Mouse (Mus musculus): Measurements from ENCODE around the gene Ghrhr. TPM values are rescaled to one million over a fixed set of nuclear protein-coding genes. Genes with fewer than 3 reads are reported as not detected.

Ghrhr gene
- not detected in 2 replicates for polyA plus RNA-seq (2014; fragmentation: Nextera tagmentation; extraction: Ambion mirVana)

GRCm38 (mm10) chr6:55376076-55376475, at the start of gene Ghrhr:
Gene Ghrhr, plus strand, starts transcription at chr6:55376295.
- H3K27me3 ChIP-seq (ENCODE audit: control insufficient read depth, insufficient read depth, low read length) = no peaks in the 10 kb centered on the region
- WGBS = 80% methylated on average over 6 of the region's 6 CpGs
- no peak within 1 kb of the TSS for H3K9ac ChIP-seq (ENCODE audit: low read length)
- no peak within 1 kb of the TSS for H3K4me2 ChIP-seq
- ATAC-seq (ENCODE audit: low FRiP score) = no peak
- no peaks in the 10 kb centered on the region for H3K4me1 ChIP-seq (ENCODE audit: control insufficient read depth, insufficient read depth, low read length)
- no peak within 1 kb of the TSS for H3K27ac ChIP-seq (ENCODE audit: low read depth, low read length)
- H3K4me3 ChIP-seq (ENCODE audit: low read depth, low read length) = no peak within 1 kb of the TSS
- no peaks in the 10 kb centered on the region for H3K36me3 ChIP-seq (ENCODE audit: control insufficient read depth, insufficient read depth, low read length)
- no peaks in the 10 kb centered on the region for H3K9me3 ChIP-seq (ENCODE audit: control insufficient read depth, low read length)
- no peak for DNase-seq (ENCODE audit: low spot score, missing footprints)

GRCm38 (mm10) chr6:55326299-55326698, 49.8 kb upstream of the Ghrhr start:
- no peak overlapping the region for H3K27ac ChIP-seq (ENCODE audit: low read depth, low read length)
- no peaks in the 10 kb centered on the region for H3K27me3 ChIP-seq (ENCODE audit: control insufficient read depth, insufficient read depth, low read length)
- H3K4me1 ChIP-seq (ENCODE audit: control insufficient read depth, insufficient read depth, low read length) = no peaks in the 10 kb centered on the region
- ATAC-seq (ENCODE audit: low FRiP score) (no peak), DNase-seq (ENCODE audit: low spot score, missing footprints) (no peak)
- no peak overlapping the region for H3K4me2 ChIP-seq
- H3K9me3 ChIP-seq (ENCODE audit: control insufficient read depth, low read length) = no peaks in the 10 kb centered on the region
- no peak overlapping the region for H3K9ac ChIP-seq (ENCODE audit: low read length)
- no peak overlapping the region for H3K4me3 ChIP-seq (ENCODE audit: low read depth, low read length)
- no peaks in the 10 kb centered on the region for H3K36me3 ChIP-seq (ENCODE audit: control insufficient read depth, insufficient read depth, low read length)
- WGBS = 75% methylated on average over 4 of the region's 4 CpGs

GRCm38 (mm10) chr6:55327326-55327725, 48.8 kb upstream of the Ghrhr start:
- WGBS = 88% methylated on average over 13 of the region's 13 CpGs
- Histone ChIP-seq H3K36me3 (ENCODE audit: control insufficient read depth, insufficient read depth, low read length) (no peaks in the 10 kb centered on the region), H3K4me2 (no peak overlapping the region), H3K9me3 (ENCODE audit: control insufficient read depth, low read length) (no peaks in the 10 kb centered on the region), H3K9ac (ENCODE audit: low read length) (no peak overlapping the region), H3K27me3 (ENCODE audit: control insufficient read depth, insufficient read depth, low read length) (no peaks in the 10 kb centered on the region), H3K27ac (ENCODE audit: low read depth, low read length) (no peak overlapping the region), H3K4me3 (ENCODE audit: low read depth, low read length) (no peak overlapping the region), H3K4me1 (ENCODE audit: control insufficient read depth, insufficient read depth, low read length) (no peaks in the 10 kb centered on the region)
- ATAC-seq (ENCODE audit: low FRiP score) (no peak), DNase-seq (ENCODE audit: low spot score, missing footprints) (no peak)

GRCm38 (mm10) chr6:55328179-55328578, 47.9 kb upstream of the Ghrhr start:
- whole genome bisulfite sequencing = 86% methylated on average over 4 of the region's 4 CpGs
- Histone ChIP-seq H3K36me3 (ENCODE audit: control insufficient read depth, insufficient read depth, low read length) (no peaks in the 10 kb centered on the region), H3K4me2 (no peak overlapping the region)

GRCm38 (mm10) chr6:55331315-55331714, 44.8 kb upstream of the Ghrhr start:
- no peak overlapping the region for H3K4me2 ChIP-seq
- DNase-seq (ENCODE audit: low spot score, missing footprints) (no peak), ATAC-seq (ENCODE audit: low FRiP score) (no peak)
- H3K36me3 ChIP-seq (ENCODE audit: control insufficient read depth, insufficient read depth, low read length) = no peaks in the 10 kb centered on the region
- H3K4me3 ChIP-seq (ENCODE audit: low read depth, low read length) = no peak overlapping the region
- H3K4me1 ChIP-seq (ENCODE audit: control insufficient read depth, insufficient read depth, low read length) = no peaks in the 10 kb centered on the region
- H3K27me3 ChIP-seq (ENCODE audit: control insufficient read depth, insufficient read depth, low read length) = no peaks in the 10 kb centered on the region
- H3K9ac ChIP-seq (ENCODE audit: low read length) = no peak overlapping the region
- no peaks in the 10 kb centered on the region for H3K9me3 ChIP-seq (ENCODE audit: control insufficient read depth, low read length)
- 74% methylated on average over 6 of the region's 6 CpGs for WGBS
- no peak overlapping the region for H3K27ac ChIP-seq (ENCODE audit: low read depth, low read length)

More at GRCm38 (mm10) chr6:55328179-55328578, 47.9 kb upstream of the Ghrhr start:
- Histone ChIP-seq H3K4me1 (ENCODE audit: control insufficient read depth, insufficient read depth, low read length) (no peaks in the 10 kb centered on the region), H3K4me3 (ENCODE audit: low read depth, low read length) (no peak overlapping the region), H3K9ac (ENCODE audit: low read length) (no peak overlapping the region), H3K9me3 (ENCODE audit: control insufficient read depth, low read length) (no peaks in the 10 kb centered on the region), H3K27me3 (ENCODE audit: control insufficient read depth, insufficient read depth, low read length) (no peaks in the 10 kb centered on the region), H3K27ac (ENCODE audit: low read depth, low read length) (no peak overlapping the region)
- ATAC-seq (ENCODE audit: low FRiP score) (no peak), DNase-seq (ENCODE audit: low spot score, missing footprints) (no peak)

GRCm38 (mm10) chr6:55332100-55332772, 43.9 kb upstream of the Ghrhr start:
- Histone ChIP-seq H3K9me3 (ENCODE audit: control insufficient read depth, low read length) (no peaks in the 10 kb centered on the region), H3K27ac (ENCODE audit: low read depth, low read length) (no peak overlapping the region), H3K36me3 (ENCODE audit: control insufficient read depth, insufficient read depth, low read length) (no peaks in the 10 kb centered on the region), H3K27me3 (ENCODE audit: control insufficient read depth, insufficient read depth, low read length) (no peaks in the 10 kb centered on the region), H3K4me1 (ENCODE audit: control insufficient read depth, insufficient read depth, low read length) (no peaks in the 10 kb centered on the region), H3K4me3 (ENCODE audit: low read depth, low read length) (no peak overlapping the region), H3K4me2 (no peak overlapping the region), H3K9ac (ENCODE audit: low read length) (no peak overlapping the region)
- DNase-seq (ENCODE audit: low spot score, missing footprints) (no peak), ATAC-seq (ENCODE audit: low FRiP score) (no peak)
- 52% methylated on average over 5 of the region's 5 CpGs for WGBS

GRCm38 (mm10) chr6:55332773-55333109, 43.4 kb upstream of the Ghrhr start:
- ATAC-seq (ENCODE audit: low FRiP score) (no peak), DNase-seq (ENCODE audit: low spot score, missing footprints) (no peak)
- no peak overlapping the region for H3K9ac ChIP-seq (ENCODE audit: low read length)
- no peak overlapping the region for H3K4me3 ChIP-seq (ENCODE audit: low read depth, low read length)
- H3K36me3 ChIP-seq (ENCODE audit: control insufficient read depth, insufficient read depth, low read length) = no peaks in the 10 kb centered on the region
- H3K9me3 ChIP-seq (ENCODE audit: control insufficient read depth, low read length) = no peaks in the 10 kb centered on the region
- no peaks in the 10 kb centered on the region for H3K27me3 ChIP-seq (ENCODE audit: control insufficient read depth, insufficient read depth, low read length)
- H3K27ac ChIP-seq (ENCODE audit: low read depth, low read length) = no peak overlapping the region
- no peak overlapping the region for H3K4me2 ChIP-seq
- H3K4me1 ChIP-seq (ENCODE audit: control insufficient read depth, insufficient read depth, low read length) = no peaks in the 10 kb centered on the region
- WGBS = 90% methylated on average over 6 of the region's 6 CpGs

- DNase-seq (ENCODE audit: low spot score, missing footprints) = no peak
- H3K27ac ChIP-seq (ENCODE audit: low read depth, low read length) = no peak within 1 kb of the TSS
Observed at GRCm38 (mm10) chr6:55335989-55336514, 40.0 kb upstream of the Ghrhr start, which contains the start of gene Aqp1. Gene Aqp1, plus strand, starts transcription at chr6:55336432.

GRCm38 (mm10) chr6:55337242-55337641, 38.9 kb upstream of the Ghrhr start:
- DNase-seq (ENCODE audit: low spot score, missing footprints) (no peak), ATAC-seq (ENCODE audit: low FRiP score) (no peak)
- no peaks in the 10 kb centered on the region for H3K36me3 ChIP-seq (ENCODE audit: control insufficient read depth, insufficient read depth, low read length)
- H3K27me3 ChIP-seq (ENCODE audit: control insufficient read depth, insufficient read depth, low read length) = no peaks in the 10 kb centered on the region
- no peaks in the 10 kb centered on the region for H3K9me3 ChIP-seq (ENCODE audit: control insufficient read depth, low read length)
- WGBS = 85% methylated on average over 5 of the region's 5 CpGs
- H3K9ac ChIP-seq (ENCODE audit: low read length) = no peak overlapping the region
- H3K4me1 ChIP-seq (ENCODE audit: control insufficient read depth, insufficient read depth, low read length) = no peaks in the 10 kb centered on the region
- no peak overlapping the region for H3K4me3 ChIP-seq (ENCODE audit: low read depth, low read length)
- H3K27ac ChIP-seq (ENCODE audit: low read depth, low read length) = no peak overlapping the region
- no peak overlapping the region for H3K4me2 ChIP-seq

More at GRCm38 (mm10) chr6:55335989-55336514, 40.0 kb upstream of the Ghrhr start, which contains the start of gene Aqp1:
- ATAC-seq (ENCODE audit: low FRiP score) = 0 out of 2 replicates have a peak, but pooled peaks have one; percentile 38
- WGBS = 24% methylated on average over 12 of the region's 12 CpGs
- Histone ChIP-seq H3K9me3 (ENCODE audit: control insufficient read depth, low read length) (no peaks in the 10 kb centered on the region), H3K27me3 (ENCODE audit: control insufficient read depth, insufficient read depth, low read length) (no peaks in the 10 kb centered on the region), H3K4me1 (ENCODE audit: control insufficient read depth, insufficient read depth, low read length) (no peaks in the 10 kb centered on the region), H3K4me3 (ENCODE audit: low read depth, low read length) (no peak within 1 kb of the TSS), H3K9ac (ENCODE audit: low read length) (no peak within 1 kb of the TSS), H3K36me3 (ENCODE audit: control insufficient read depth, insufficient read depth, low read length) (no peaks in the 10 kb centered on the region), H3K4me2 (no peak within 1 kb of the TSS)
